Mouse (Mus musculus) kidney, adult 9 months (tissue): ENCODE data around the gene Anp32a.

Source experiments
- DNase-seq: peaks from one replicate; pipeline ENCODE4 v3.0.0; 2022

Gene Anp32a

GRCm38 (mm10) chr9:62420261-62420917 is 79.3 kb downstream of the Anp32a start:
- no peak for DNase-seq

- peak; percentile 91 for DNase-seq
Measured at GRCm38 (mm10) chr9:62421027-62421426, 79.9 kb downstream of the Anp32a start.

DNA sequence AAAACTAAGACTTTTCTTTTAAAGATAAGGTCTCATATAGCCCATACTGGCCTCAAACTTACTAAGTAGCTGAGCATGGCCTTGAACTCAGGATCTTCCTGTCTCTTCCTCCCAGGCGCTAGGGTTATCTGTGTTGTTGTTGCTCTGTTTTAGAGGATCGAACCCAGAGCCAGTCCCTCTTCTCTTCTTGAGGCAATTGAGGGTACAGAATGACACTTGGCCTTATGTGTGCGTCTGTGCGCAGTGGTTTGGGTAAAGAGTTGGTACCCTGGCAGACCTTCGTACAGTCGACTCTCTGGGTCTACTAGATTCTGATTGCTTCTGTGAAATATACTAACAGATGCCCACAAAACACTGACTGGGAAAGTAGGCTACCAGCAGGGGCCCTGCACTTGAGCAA is 80.8 kb downstream of the Anp32a start:
- no peak for DNase-seq

DNA sequence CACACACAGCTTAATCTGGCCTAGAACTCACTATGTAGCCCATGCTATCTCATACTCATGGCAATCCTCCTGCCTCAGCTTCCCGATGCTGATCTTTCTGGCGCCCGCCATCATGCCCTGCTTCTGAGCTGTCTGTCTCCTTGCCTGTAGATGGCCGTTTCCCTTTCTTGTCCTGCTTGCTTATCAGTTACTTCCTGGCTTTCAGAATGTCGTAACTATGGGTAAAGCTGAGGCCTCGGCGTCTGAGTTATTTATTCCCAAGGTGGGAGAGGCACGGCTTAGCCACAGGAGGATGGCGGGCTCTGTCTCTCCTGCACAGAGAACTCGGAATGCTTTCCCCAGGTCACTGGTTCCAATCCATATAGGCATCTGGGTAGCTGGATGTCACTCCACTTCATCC is 81.8 kb downstream of the Anp32a start:
- DNase-seq, result no peak

- DNase-seq, result no peak
Measured at GRCm38 (mm10) chr9:62423871-62424270, 82.8 kb downstream of the Anp32a start.

- peak; percentile 54 for DNase-seq
Measured at GRCm38 (mm10) chr9:62425265-62425664, 84.2 kb downstream of the Anp32a start.

DNA sequence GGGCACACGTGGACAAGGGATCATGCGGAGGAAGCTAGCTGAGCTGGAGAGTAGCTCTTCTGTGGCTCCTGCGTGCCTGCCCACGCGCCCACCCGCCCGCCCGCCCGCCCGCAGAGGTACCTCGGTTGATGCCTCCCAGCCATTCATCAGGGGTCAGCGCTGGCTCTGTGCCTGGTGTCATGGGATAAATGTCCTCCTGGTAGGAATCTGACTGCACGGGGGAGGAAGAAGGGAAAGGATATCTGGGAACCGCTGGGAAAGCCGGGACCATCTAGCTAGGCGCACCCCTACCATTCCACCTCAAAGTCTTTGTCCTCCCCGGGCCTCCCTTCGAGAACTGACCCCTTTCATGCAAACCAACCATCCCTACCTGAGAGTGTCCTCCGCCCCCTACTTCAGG is 84.9 kb downstream of the Anp32a start:
- no peak for DNase-seq

GRCm38 (mm10) chr9:62426531-62426930 is 85.4 kb downstream of the Anp32a start:
- DNase-seq, result no peak

GRCm38 (mm10) chr9:62427010-62427409 is 85.9 kb downstream of the Anp32a start:
- peak; percentile 71 for DNase-seq
